Mouse (Mus musculus) embryonic facial prominence, embryonic 10.5 days (tissue): ENCODE data around the gene Dspp. TPM values are rescaled to one million over a fixed set of nuclear protein-coding genes. Genes with fewer than 3 reads are reported as not detected.

Experiments used
- DNase-seq: peaks from one replicate; pipeline ENCODE4 v3.0.0-alpha.2; 2017; ENCODE audit warnings: low spot score
- H3K27ac ChIP-seq: fragments of 300-500 bp; sonication (generic); replicated peaks from 2 replicates; pipeline ENCODE4 v1.5.1; 2016; ENCODE audit warnings: mild to moderate bottlenecking
- H3K27me3 ChIP-seq: fragments of 300-500 bp; sonication (generic); replicated peaks from 2 replicates; pipeline ENCODE4 v1.6.1; 2016; ENCODE audit warnings: low read depth, mild to moderate bottlenecking; ENCODE audit not compliant: poor library complexity, severe bottlenecking
- H3K36me3 ChIP-seq: fragments of 300-500 bp; sonication (generic); replicated peaks from 2 replicates; pipeline ENCODE4 v1.6.1; 2016; ENCODE audit warnings: mild to moderate bottlenecking, moderate library complexity
- H3K4me1 ChIP-seq: fragments of 300-500 bp; sonication (generic); 2 replicates; pipeline ENCODE4 v1.6.1; 2016
- H3K4me3 ChIP-seq: fragments of 300-500 bp; sonication (generic); 2 replicates; pipeline ENCODE4 v1.5.1; 2016; ENCODE audit warnings: mild to moderate bottlenecking, moderate library complexity
- H3K9me3 ChIP-seq: fragments of 300-500 bp; sonication (generic); 2 replicates; pipeline ENCODE4 v1.6.1; 2016; ENCODE audit warnings: mild to moderate bottlenecking
- WGBS: fragments of 180-500 bp; shearing (Covaris S2); methylation state at CpG from one replicate; pipeline ENCODE4 v1.1.7; 2016; 5-methylcytosine and 5-hydroxymethylcytosine counted together
- polyA plus RNA-seq: library from polyadenylated mRNA; unstranded; fragments of >200 nt; fragmentation: Nextera tagmentation; extraction: Ambion mirVana; gene quantifications from 2 replicates; pipeline ENCODE4 v1.2.1, GENCODE M21; 2016

Dspp gene
- polyA plus RNA-seq, 1 experiment from 2014 or later, result not detected

DNA sequence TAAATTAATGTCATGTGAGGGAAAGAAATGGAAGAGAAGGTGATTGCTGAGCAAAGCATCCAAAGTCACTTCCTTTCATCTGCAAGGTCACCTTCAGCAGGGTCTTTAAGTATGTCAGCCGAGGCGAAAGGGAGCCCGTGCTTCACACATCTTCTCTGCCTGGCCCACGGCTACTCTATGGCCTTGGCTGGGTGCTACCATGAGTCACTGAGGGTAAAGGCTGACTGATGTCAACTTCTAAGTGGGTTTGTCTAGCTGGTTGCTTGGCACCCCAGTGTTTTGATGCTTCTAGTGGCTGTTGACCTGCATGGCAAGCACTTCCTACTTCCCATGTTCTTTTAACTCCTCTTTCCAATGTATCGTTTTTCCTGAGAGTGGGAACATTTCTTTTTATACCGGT, 20.3 kb upstream of the Dspp start:
- no peak overlapping the region for H3K4me3 ChIP-seq
- 0 out of 2 replicates have a peak, but pooled peaks cover 5% of the 10 kb centered on the region for H3K4me1 ChIP-seq
- 95% methylated on average over 6 of the region's 6 CpGs for WGBS

DNA sequence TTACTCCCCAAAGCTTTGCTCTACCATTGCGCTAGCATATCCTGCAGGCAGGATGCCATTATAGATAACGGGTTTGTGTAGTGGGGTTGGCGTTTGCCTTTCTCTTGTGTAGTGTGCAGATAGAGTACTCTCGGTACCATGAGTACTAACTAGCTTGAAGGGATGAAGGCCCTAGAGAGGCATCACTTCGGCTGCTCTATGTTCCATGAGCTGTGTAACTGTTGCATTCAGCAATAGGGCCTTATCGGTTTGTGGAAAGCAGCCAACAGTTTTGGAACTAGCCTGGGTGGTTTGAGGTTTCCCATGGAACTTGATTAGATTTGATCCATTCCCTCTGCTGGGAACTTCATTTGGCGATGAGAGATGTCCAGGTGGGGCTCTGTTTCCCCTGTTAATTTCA, 12.8 kb upstream of the Dspp start:
- H3K4me3 ChIP-seq, result no peak overlapping the region
- H3K27ac ChIP-seq, result no peak overlapping the region
- no peak for DNase-seq
- no peaks in the 10 kb centered on the region for H3K4me1 ChIP-seq
- H3K36me3 ChIP-seq, result no peaks in the 10 kb centered on the region
- H3K27me3 ChIP-seq, result no peaks in the 10 kb centered on the region
- no peaks in the 10 kb centered on the region for H3K9me3 ChIP-seq
- WGBS, result 95% methylated on average over 7 of the region's 7 CpGs

More for the DNA sequence above, 20.3 kb upstream of the Dspp start:
- no peak for DNase-seq
- H3K36me3 ChIP-seq, result no peaks in the 10 kb centered on the region
- H3K9me3 ChIP-seq, result no peaks in the 10 kb centered on the region
- no peak overlapping the region for H3K27ac ChIP-seq
- no peaks in the 10 kb centered on the region for H3K27me3 ChIP-seq

DNA sequence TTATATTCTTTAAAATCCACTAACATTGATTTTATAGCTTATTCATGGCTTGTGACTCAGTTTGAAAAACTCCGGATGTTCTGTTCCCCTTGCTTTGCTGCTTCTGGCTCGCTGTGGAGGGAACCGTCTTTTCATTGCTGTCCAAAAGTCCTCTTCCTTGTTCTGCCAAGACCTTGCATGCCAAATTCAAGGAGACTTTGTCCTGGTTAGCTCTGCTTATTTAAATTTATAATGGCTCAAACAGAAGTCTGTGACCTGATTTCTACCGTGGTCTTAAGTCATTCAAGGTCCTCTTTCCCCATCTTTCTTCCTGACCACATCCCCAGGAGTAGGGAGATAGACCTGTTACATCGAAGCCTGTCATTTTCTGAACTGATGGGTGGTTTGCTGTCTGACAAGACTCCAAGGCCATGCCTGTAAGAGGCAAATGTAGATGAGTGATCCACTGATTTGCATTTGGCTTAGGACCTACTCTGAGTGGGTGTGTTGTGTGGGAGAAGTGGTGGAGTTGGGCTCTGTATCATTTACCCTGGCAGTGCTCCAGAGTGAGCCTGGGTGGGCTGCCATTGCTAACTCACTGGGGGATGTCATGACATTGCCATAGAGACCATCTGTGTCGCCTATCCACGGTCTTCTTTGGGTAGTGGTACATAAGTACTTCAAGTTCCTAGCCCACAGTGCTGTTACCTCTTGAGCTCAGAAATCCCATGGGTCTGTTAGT, 12.0 kb upstream of the Dspp start:
- no peak overlapping the region for H3K4me3 ChIP-seq
- H3K4me1 ChIP-seq, result no peaks in the 10 kb centered on the region
- H3K27ac ChIP-seq, result no peak overlapping the region
- DNase-seq, result no peak
- no peaks in the 10 kb centered on the region for H3K9me3 ChIP-seq
- H3K36me3 ChIP-seq, result no peaks in the 10 kb centered on the region
- no peaks in the 10 kb centered on the region for H3K27me3 ChIP-seq
- WGBS, result 88% methylated on average over 7 of the region's 7 CpGs

DNA sequence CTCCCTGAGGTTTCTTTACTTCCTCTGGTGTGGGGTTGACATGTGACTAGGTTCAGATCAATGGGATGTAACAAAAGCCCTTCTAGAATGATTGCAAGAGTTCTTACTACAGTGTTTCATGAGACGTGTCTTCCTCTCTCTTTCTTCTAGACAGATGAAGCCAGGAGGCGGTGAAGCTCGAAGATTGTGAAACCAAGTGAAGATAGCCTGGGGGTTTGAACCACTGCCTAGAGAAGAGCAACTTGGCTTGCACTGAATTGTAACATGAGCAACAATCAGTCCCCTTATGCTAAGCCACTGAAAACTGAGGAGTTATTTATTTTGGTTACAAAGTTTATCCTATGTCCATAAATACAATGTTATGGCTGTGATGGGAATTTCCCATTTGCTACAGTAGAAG, 9.9 kb upstream of the Dspp start:
- no peaks in the 10 kb centered on the region for H3K27me3 ChIP-seq
- H3K9me3 ChIP-seq, result no peaks in the 10 kb centered on the region
- 69% methylated on average over 3 of the region's 3 CpGs for WGBS
- no peak for DNase-seq
- H3K4me3 ChIP-seq, result no peak overlapping the region
- no peak overlapping the region for H3K27ac ChIP-seq
- H3K36me3 ChIP-seq, result no peaks in the 10 kb centered on the region
- no peaks in the 10 kb centered on the region for H3K4me1 ChIP-seq

DNA sequence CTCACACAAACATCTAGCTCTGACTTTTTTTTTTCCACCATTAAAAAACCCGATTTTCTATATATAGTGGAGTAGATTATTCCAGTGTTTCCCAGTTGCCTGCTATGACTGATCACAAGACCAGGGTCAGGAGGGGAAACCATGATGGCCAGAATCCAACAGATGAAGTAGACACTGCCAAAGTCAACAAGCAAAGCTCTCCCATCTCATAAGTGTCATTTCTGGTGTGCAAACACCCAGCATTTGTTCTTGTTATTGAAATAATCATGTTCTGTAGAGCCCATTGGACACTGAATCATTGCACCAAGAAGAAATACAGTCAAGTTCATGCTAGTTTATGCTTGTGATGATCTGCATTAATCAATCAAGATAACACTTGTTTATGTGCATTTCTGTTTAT, 9.1 kb upstream of the Dspp start:
- no peak overlapping the region for H3K4me3 ChIP-seq
- H3K27ac ChIP-seq, result no peak overlapping the region
- no peak for DNase-seq
- no peaks in the 10 kb centered on the region for H3K4me1 ChIP-seq
- H3K36me3 ChIP-seq, result no peaks in the 10 kb centered on the region
- H3K9me3 ChIP-seq, result no peaks in the 10 kb centered on the region
- no peaks in the 10 kb centered on the region for H3K27me3 ChIP-seq
- 86% methylated on average over 1 of the region's 1 CpGs for WGBS

DNA sequence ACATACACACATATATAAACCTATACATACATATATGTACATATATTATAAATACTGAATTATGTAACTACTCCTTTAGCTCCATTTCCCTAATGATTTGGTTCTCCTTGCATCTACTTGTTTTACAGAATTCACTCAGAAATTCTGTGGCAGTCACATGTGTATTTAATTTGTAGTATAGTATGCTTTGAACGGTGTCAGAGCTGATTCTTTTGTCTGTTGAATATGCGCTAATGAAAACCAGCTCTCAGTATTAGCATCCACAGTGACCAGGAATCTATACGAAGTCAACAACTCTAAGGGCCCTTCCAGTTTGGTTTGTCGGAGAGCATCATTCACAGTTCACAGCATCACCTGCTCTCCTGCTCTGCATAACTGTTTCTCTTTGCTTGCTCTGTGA, 7.0 kb upstream of the Dspp start:
- H3K36me3 ChIP-seq, result no peaks in the 10 kb centered on the region
- DNase-seq, result no peak
- no peak overlapping the region for H3K4me3 ChIP-seq
- no peaks in the 10 kb centered on the region for H3K9me3 ChIP-seq
- no peaks in the 10 kb centered on the region for H3K4me1 ChIP-seq
- WGBS, result 67% methylated on average over 4 of the region's 4 CpGs
- H3K27me3 ChIP-seq, result no peaks in the 10 kb centered on the region
- H3K27ac ChIP-seq, result no peak overlapping the region

DNA sequence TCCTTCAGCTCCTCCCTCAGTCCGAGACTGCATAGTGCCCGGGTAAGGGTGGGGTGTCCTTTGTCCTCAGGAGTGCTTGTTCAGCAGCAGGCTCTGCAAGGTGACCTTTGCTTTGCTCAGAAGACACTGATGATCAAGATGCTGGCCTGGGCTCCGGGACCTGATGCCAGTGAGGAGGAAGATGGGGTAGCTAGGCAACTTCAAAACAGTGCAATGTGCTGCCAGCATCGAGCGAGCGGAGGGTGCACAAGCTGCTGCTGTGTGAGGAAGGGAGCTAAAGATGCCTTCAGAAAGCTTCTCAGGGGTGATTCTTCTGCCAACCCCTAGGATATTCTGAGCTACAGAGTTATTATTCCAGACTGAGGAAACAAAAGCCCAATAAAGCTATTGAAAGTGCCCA, 2.6 kb downstream of the Dspp start:
- Histone ChIP-seq H3K4me3 (no peak overlapping the region), H3K27me3 (no peaks in the 10 kb centered on the region), H3K9me3 (peaks cover 8% of the 10 kb centered on the region), H3K4me1 (no peaks in the 10 kb centered on the region), H3K36me3 (no peaks in the 10 kb centered on the region), H3K27ac (no peak overlapping the region)
- no peak for DNase-seq
- WGBS, result 88% methylated on average over 6 of the region's 6 CpGs

DNA sequence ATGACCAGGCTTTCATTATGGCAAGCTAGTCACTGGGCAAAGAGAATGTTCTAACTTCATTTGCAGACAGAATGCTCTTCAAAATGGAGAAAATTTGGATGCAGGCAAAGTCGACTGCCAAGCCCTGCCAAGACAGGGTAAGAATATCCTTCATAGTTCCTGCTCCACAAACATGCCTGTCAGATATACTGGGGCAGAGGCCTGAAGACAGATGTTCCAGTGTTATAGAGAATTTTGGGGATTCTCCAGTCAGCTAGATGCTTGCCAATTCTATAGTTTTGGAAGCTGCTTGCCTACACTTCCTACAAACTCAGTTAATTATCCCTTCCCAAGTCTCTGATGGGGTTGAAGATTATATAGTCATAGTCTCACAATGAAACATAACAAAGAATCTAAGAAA, 13.2 kb downstream of the Dspp start:
- H3K4me1 ChIP-seq, result no peaks in the 10 kb centered on the region
- H3K27ac ChIP-seq, result no peak overlapping the region
- no peak overlapping the region for H3K4me3 ChIP-seq
- no peaks in the 10 kb centered on the region for H3K27me3 ChIP-seq
- H3K9me3 ChIP-seq, result peaks cover 13% of the 10 kb centered on the region; the same call in 1 of the 2 replicates
- 74% methylated on average over 1 of the region's 1 CpGs for WGBS
- no peak for DNase-seq
- H3K36me3 ChIP-seq, result no peaks in the 10 kb centered on the region

DNA sequence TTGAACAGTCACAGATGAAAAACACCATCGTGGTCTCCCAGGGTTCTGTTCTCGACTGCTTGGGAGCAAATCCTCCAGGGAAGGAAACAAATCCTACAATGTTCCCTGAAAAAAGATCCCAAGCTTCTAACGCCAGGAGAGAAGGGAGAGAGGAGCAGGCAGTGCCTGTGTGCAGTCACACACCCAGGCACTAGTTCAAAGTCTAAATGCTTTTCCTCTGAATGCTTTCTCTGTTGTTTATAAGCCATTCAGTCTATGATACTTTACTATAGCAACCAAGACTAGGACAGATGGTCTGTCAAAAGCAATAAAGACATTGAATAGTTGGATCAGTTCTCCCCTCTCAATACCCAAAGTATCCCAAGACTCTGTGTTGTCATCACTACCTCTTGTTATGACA, 16.8 kb downstream of the Dspp start:
- Histone ChIP-seq H3K27me3 (no peaks in the 10 kb centered on the region), H3K36me3 (no peaks in the 10 kb centered on the region), H3K4me1 (no peaks in the 10 kb centered on the region), H3K4me3 (no peak overlapping the region), H3K27ac (no peak overlapping the region), H3K9me3 (peaks cover 9% of the 10 kb centered on the region; the same call in 1 of the 2 replicates)
- DNase-seq, result no peak
- WGBS, result 82% methylated on average over 3 of the region's 3 CpGs

DNA sequence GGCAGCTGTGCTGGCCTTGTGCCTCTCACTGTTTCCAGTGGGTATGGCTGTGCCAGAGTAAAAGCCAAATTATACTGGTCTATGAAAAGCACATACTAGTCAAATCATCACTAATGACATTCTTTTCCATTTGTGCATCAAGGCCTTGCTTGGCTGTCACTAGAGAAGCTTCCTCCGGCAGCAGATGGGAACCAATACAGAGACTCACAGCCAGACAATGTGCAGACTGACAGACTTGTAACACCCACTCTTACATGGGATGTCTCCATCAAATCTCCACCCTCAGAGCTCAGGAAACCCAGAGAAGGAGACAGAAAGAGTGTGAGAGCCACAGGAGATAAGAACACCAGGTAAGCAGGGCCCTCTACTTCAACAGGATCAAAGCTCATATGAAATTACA, 24.6 kb downstream of the Dspp start:
- DNase-seq, result no peak
- H3K4me3 ChIP-seq, result no peak overlapping the region
- WGBS, result 93% methylated on average over 1 of the region's 1 CpGs
- no peaks in the 10 kb centered on the region for H3K36me3 ChIP-seq
- peaks cover 7% of the 10 kb centered on the region; the same call in 1 of the 2 replicates for H3K9me3 ChIP-seq
- no peak overlapping the region for H3K27ac ChIP-seq
- H3K27me3 ChIP-seq, result no peaks in the 10 kb centered on the region
- H3K4me1 ChIP-seq, result no peaks in the 10 kb centered on the region

DNA sequence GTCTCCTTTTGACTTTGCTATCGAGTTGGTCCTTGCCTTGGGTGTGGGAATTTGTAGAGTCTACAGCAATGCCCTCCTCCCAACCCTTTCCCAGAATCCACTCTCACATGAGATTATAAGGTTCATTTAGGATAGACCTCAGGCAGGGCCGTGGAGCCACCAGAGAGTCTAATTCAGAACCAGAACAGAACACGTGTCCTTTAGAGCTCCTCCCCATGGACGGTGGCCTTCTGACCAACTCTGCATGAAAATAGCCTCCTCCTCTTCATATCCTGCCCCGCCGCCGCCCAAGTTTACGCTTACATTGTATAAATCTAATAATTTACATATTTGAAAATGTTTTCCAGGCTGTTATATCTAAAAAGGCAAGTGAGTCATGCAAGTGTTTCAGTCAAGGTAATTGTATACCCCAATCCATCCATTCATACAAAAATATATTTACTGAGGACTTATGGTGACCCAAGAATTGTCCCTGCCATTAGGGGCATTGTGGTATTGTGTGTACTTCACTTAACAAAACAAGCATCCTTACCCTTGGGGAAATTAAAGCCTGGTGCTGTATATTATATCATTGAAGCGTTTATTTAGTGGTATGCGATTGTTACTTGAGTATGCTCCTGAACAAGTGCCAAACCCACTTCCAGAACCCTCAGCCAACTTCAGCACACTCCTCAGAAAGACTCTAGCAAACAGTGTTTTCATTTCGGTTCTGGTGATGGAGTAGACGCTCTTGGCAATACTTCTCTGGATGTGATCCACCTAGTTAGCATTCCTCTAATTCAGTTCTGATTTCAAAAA, 30.8 kb downstream of the Dspp start:
- Histone ChIP-seq H3K9me3 (no peaks in the 10 kb centered on the region), H3K4me1 (peaks cover 2% of the 10 kb centered on the region; the same call in 1 of the 2 replicates), H3K27ac (no peak overlapping the region), H3K27me3 (no peaks in the 10 kb centered on the region), H3K36me3 (no peaks in the 10 kb centered on the region), H3K4me3 (no peak overlapping the region)
- WGBS, result 93% methylated on average over 12 of the region's 12 CpGs
- DNase-seq, result no peak

DNA sequence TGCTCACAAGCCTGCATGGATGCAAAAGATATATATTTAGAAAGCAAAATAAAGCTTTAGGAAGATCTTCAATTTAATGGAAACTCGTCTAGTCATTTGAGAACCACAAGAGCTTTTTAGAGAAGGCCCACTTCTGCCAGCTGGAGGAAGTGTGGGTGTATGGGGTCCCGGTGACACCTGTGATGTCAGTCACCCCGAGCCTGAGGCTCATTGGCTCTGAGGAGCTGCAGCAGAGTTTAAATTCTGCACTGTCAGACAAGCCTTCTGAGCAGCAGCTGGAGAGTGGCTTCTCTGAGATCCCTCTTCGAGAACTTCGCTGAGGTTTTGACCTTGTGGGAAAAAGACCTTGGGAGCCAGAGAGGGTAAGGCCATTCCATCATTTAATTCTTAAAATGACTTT, 31.8 kb downstream of the Dspp start, which contains the start of gene Dmp1:
Gene Dmp1, plus strand, starts transcription at position 263 of the 400 bp plus-strand sequence.
- no peaks in the 10 kb centered on the region for H3K9me3 ChIP-seq
- H3K36me3 ChIP-seq, result no peaks in the 10 kb centered on the region
- peaks cover 2% of the 10 kb centered on the region; the same call in 1 of the 2 replicates for H3K4me1 ChIP-seq
- no peak for DNase-seq
- 82% methylated on average over 5 of the region's 5 CpGs for WGBS
- H3K4me3 ChIP-seq, result no peak within 1 kb of the TSS
- no peak within 1 kb of the TSS for H3K27ac ChIP-seq
- no peaks in the 10 kb centered on the region for H3K27me3 ChIP-seq

DNA sequence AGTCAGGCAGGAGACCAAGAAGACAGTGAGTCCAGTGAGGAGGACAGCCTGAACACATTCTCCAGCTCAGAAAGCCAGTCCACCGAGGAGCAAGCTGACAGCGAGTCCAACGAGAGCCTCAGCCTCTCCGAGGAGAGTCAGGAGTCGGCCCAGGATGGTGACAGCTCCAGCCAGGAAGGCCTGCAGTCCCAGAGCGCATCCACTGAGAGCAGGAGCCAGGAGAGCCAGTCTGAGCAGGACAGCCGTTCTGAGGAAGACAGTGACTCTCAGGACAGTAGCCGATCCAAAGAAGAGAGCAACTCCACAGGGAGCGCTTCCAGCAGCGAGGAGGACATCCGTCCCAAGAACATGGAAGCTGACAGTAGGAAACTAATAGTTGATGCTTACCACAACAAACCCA, 42.0 kb downstream of the Dspp start:
- H3K27ac ChIP-seq, result no peak overlapping the region; the same call in 1 of the 2 replicates
- no peaks in the 10 kb centered on the region for H3K9me3 ChIP-seq
- WGBS, result 80% methylated on average over 11 of the region's 11 CpGs
- no peaks in the 10 kb centered on the region for H3K36me3 ChIP-seq
- no peaks in the 10 kb centered on the region for H3K27me3 ChIP-seq
- no peak overlapping the region for H3K4me3 ChIP-seq
- DNase-seq, result no peak
- H3K4me1 ChIP-seq, result peaks cover 4% of the 10 kb centered on the region
